In the genomic region with DNA sequence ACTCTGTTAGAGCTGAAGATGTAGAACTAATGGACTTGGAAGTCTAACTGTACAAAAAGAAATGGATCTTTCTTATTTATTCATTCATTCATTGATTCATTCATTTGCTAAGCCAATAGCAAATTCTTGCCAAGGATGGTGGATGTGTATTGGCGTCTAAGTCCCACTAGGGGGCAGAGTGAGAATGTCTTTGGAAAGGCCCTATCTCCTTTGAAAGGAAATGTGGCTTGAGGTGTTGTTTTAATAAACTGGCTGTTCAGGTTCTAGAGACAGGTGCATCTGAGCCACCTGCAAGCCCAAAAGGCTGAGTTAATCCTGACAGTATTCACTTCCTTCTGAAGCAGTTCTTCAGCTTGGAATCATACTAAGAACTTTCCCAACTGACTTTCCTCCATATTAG, we compare ENCODE assay signal across 8 mouse cellular contexts. TPM values are rescaled to one million over a fixed set of nuclear protein-coding genes. Genes with fewer than 3 reads are reported as not detected.
DNase-seq lines count a peak whose midpoint lies in the region; ATAC-seq and TF ChIP-seq lines count a peak whose summit lies in the region.

No protein-coding gene starts in this region.

- intact Hi-C loops in heart, postnatal 25 days (cut with DNase I) = loop anchor here (2.0 kb wide), 1 partner anchor 45 kb away; no protein-coding TSS in a partner anchor

- H3K27ac ChIP-seq in heart, postnatal 0 days (ENCODE audit: low read depth) = no peak overlapping the region
- no peak overlapping the region for H3K27ac ChIP-seq in testis, adult 2 months (ENCODE audit: control insufficient read depth, insufficient read depth, low read depth, low read length)

- 0 out of 2 replicates have a peak, but pooled peaks cover 5% of the 10 kb centered on the region for H3K27me3 ChIP-seq in heart, postnatal 0 days (ENCODE audit: control insufficient read depth, insufficient read depth, low read length)
- H3K27me3 ChIP-seq in testis, adult 2 months (ENCODE audit: control insufficient read depth, insufficient read depth, low read length) = no peaks in the 10 kb centered on the region

- ATAC-seq in heart, postnatal 0 days (ENCODE audit: insufficient read depth, low read depth) = no peak
- ATAC-seq in hematopoietic stem cell, adult 5-6 weeks (replicated peaks in 1 of 2; ENCODE audit: insufficient read depth in 1 of 2, low FRiP score in 2 of 2, low TSS enrichment in 1 of 2, low read depth in 1 of 2, poor library complexity in 2 of 2, severe bottlenecking in 2 of 2) = peak; percentile 42 to 53; a peak in 2 of 4 replicates

- peak; percentile 91 for TF ChIP-seq CTCF in heart, postnatal 0 days (IDR thresholded peaks at IDR 0.05; ENCODE audit: low read depth)
- TF ChIP-seq CTCF in testis, adult 2 months (IDR thresholded peaks at IDR 0.05; ENCODE audit: control insufficient read depth, insufficient read depth, insufficient replicate concordance, low read depth, low read length) = peak; percentile 11; the same call in 1 of the 2 replicates

- no peaks in the 10 kb centered on the region for H3K36me3 ChIP-seq in heart, postnatal 0 days (replicated peaks; ENCODE audit: control insufficient read depth, insufficient read depth, low read length)
- H3K36me3 ChIP-seq in testis, adult 2 months (ENCODE audit: control insufficient read depth, insufficient read depth, low read length) = no peaks in the 10 kb centered on the region

- no peak for TF ChIP-seq POLR2A in testis, adult 2 months (IDR thresholded peaks at IDR 0.05; ENCODE audit: control insufficient read depth, low read depth, low read length)

- no peaks in the 10 kb centered on the region for H3K9me3 ChIP-seq in heart, postnatal 0 days (replicated peaks; ENCODE audit: control insufficient read depth, low read length)

- WGBS in heart, postnatal 0 days = 0% methylated on average over 1 of the region's 1 CpGs

- H3K4me2 ChIP-seq in heart, postnatal 0 days (ENCODE audit: low read depth, low read length) = no peak overlapping the region

- no peak for TF ChIP-seq EP300 in heart, postnatal 0 days (IDR thresholded peaks at IDR 0.05; ENCODE audit: low read depth)

- no peaks in the 10 kb centered on the region for H3K4me1 ChIP-seq in heart, postnatal 0 days (ENCODE audit: control insufficient read depth, insufficient read depth)
- H3K4me1 ChIP-seq in testis, adult 2 months (ENCODE audit: control insufficient read depth, insufficient read depth, low read length) = no peaks in the 10 kb centered on the region; the same call in 1 of the 2 replicates

- H3K4me3 ChIP-seq in heart, postnatal 0 days (ENCODE audit: low read depth, low read length) = no peak overlapping the region
- H3K4me3 ChIP-seq in testis, adult 2 months (ENCODE audit: control insufficient read depth, low read depth, low read length) = no peak overlapping the region

- DNase-seq in heart, postnatal 0 days (ENCODE audit: low spot score) = peak; percentile 74
- DNase-seq in heart, postnatal 25 days (ENCODE audit: low spot score) = no peak
- DNase-seq in testis, postnatal 10 days (ENCODE audit: low spot score) = no peak
- DNase-seq in c-Kit-positive CD71-positive TER-119-negative erythroid progenitor cells, embryonic 14.5 days (ENCODE audit: low read depth) = peak; percentile 51
- peak; percentile 71 for DNase-seq in mesoderm, embryonic 11.5 days (ENCODE audit: low read depth, low spot score)
- no peak for DNase-seq in ovary, postnatal 10 days (ENCODE audit: low spot score)

- H3K9ac ChIP-seq in heart, postnatal 0 days (replicated peaks; ENCODE audit: low read depth, low read length) = no peak overlapping the region

RNA-seq across cellular contexts. Expression of a gene that starts 5.5 kb away (rescaled TPM):
- total RNA-seq in heart, postnatal 0 days (2014; rRNA removed; ENCODE audit: low replicate concordance) = 5.5 and 10.4 TPM in 2 replicates
- 1.8 and 2.4 TPM in 2 replicates for polyA plus RNA-seq in heart, postnatal 0 days (2015; fragmentation: Nextera tagmentation; extraction: Ambion mirVana)
- total RNA-seq in heart, postnatal 25 days (2021) = under 1 TPM; 0.45 to 0.73 TPM
- polyA plus RNA-seq in testis, adult 2 months (2012; rRNA removed) = 0.23 and 1.4 TPM in 2 replicates
- not detected in 2 replicates for total RNA-seq in hematopoietic stem cell, adult 5-6 weeks (2017)

RNA-seq across cellular contexts. Expression of a gene that starts 52.6 kb away (rescaled TPM):
- total RNA-seq in heart, postnatal 0 days (2014; rRNA removed; ENCODE audit: low replicate concordance) = 2.6 and 3.5 TPM in 2 replicates
- 0.56 and 0.89 TPM in 2 replicates for polyA plus RNA-seq in heart, postnatal 0 days (2015; fragmentation: Nextera tagmentation; extraction: Ambion mirVana)
- total RNA-seq in heart, postnatal 25 days (2021) = 1 to 10 TPM; 5.6 to 7.7 TPM
- 5.3 and 6.5 TPM in 2 replicates for polyA plus RNA-seq in testis, adult 2 months (2012; rRNA removed)
- 22.4 and 29.2 TPM in 2 replicates for total RNA-seq in hematopoietic stem cell, adult 5-6 weeks (2017)

Comparison
In these comparisons a context has a peak if more than half of its experiments do, and no peak if none do; other contexts are left out.
1. DNase-seq: peak in heart, postnatal 0 days (single experiment), c-Kit-positive CD71-positive TER-119-negative erythroid progenitor cells, embryonic 14.5 days (single experiment) and mesoderm, embryonic 11.5 days (single experiment); none in heart, postnatal 25 days (single experiment), testis, postnatal 10 days (single experiment) and ovary, postnatal 10 days (single experiment).